Mouse (Mus musculus): ENCODE results near the gene Defa21. TPM values are rescaled to one million over a fixed set of nuclear protein-coding genes. Genes with fewer than 3 reads are reported as not detected.
"Not testable (repeated sequence)": the region's sequence is repeated elsewhere in the genome, so short reads cannot be mapped to it uniquely, and the experiment has no call there.

Defa21 gene
- not detected in 2 replicates for polyA plus RNA-seq (2012; ENCODE audit: insufficient read depth, insufficient read length, missing spikeins)

- not testable (repeated sequence) for H3K27ac ChIP-seq (ENCODE audit: insufficient read depth, low read depth, low read length); H3K4me3 ChIP-seq (ENCODE audit: insufficient read depth, low read length); H3K4me1 ChIP-seq (ENCODE audit: control insufficient read depth, insufficient read depth, low read length)
Observed at GRCm38 (mm10) chr8:21025245-21025644, at the start of gene Defa21. TSS of gene Defa21 (plus strand) at chr8:21025545.

GRCm38 (mm10) chr8:20979846-20980245, 45.5 kb upstream of the Defa21 start:
- TF ChIP-seq POLR2A (IDR thresholded peaks at IDR 0.05; ENCODE audit: borderline replicate concordance, low read depth, low read length), result no peak
- Histone ChIP-seq H3K4me1 (ENCODE audit: control insufficient read depth, insufficient read depth, low read length) (no peaks in the 10 kb centered on the region), H3K27ac (ENCODE audit: insufficient read depth, low read depth, low read length) (no peak overlapping the region), H3K4me3 (ENCODE audit: insufficient read depth, low read length) (no peak overlapping the region)

- not testable (repeated sequence) for H3K27ac ChIP-seq (ENCODE audit: insufficient read depth, low read depth, low read length); H3K4me1 ChIP-seq (ENCODE audit: control insufficient read depth, insufficient read depth, low read length); H3K4me3 ChIP-seq (ENCODE audit: insufficient read depth, low read length)
Observed at GRCm38 (mm10) chr8:20994042-20994441, 31.3 kb upstream of the Defa21 start.

GRCm38 (mm10) chr8:20996776-20997175, 28.6 kb upstream of the Defa21 start:
- no peaks in the 10 kb centered on the region for H3K4me1 ChIP-seq (ENCODE audit: control insufficient read depth, insufficient read depth, low read length)
- H3K4me3 ChIP-seq (ENCODE audit: insufficient read depth, low read length), result no peak overlapping the region
- no peak overlapping the region for H3K27ac ChIP-seq (ENCODE audit: insufficient read depth, low read depth, low read length)
- TF ChIP-seq POLR2A (IDR thresholded peaks at IDR 0.05; ENCODE audit: borderline replicate concordance, low read depth, low read length) (no peak), CTCF (IDR thresholded peaks at IDR 0.05; ENCODE audit: low read depth, low read length) (no peak)

GRCm38 (mm10) chr8:20997291-20997690, 28.1 kb upstream of the Defa21 start:
- Histone ChIP-seq H3K4me3 (ENCODE audit: insufficient read depth, low read length) (no peak overlapping the region), H3K4me1 (ENCODE audit: control insufficient read depth, insufficient read depth, low read length) (no peaks in the 10 kb centered on the region), H3K27ac (ENCODE audit: insufficient read depth, low read depth, low read length) (no peak overlapping the region)
- TF ChIP-seq CTCF (IDR thresholded peaks at IDR 0.05; ENCODE audit: low read depth, low read length) (no peak), POLR2A (IDR thresholded peaks at IDR 0.05; ENCODE audit: borderline replicate concordance, low read depth, low read length) (no peak)

GRCm38 (mm10) chr8:21001171-21001570, 24.2 kb upstream of the Defa21 start:
- Histone ChIP-seq H3K4me1 (ENCODE audit: control insufficient read depth, insufficient read depth, low read length) (no peaks in the 10 kb centered on the region), H3K4me3 (ENCODE audit: insufficient read depth, low read length) (no peak overlapping the region), H3K27ac (ENCODE audit: insufficient read depth, low read depth, low read length) (no peak overlapping the region)
- peak; percentile 19; the same call in 1 of the 2 replicates for TF ChIP-seq CTCF (IDR thresholded peaks at IDR 0.05; ENCODE audit: low read depth, low read length)
- no peak for TF ChIP-seq POLR2A (IDR thresholded peaks at IDR 0.05; ENCODE audit: borderline replicate concordance, low read depth, low read length)

- Histone ChIP-seq H3K4me1 (ENCODE audit: control insufficient read depth, insufficient read depth, low read length) (no peaks in the 10 kb centered on the region), H3K27ac (ENCODE audit: insufficient read depth, low read depth, low read length) (no peak overlapping the region), H3K4me3 (ENCODE audit: insufficient read depth, low read length) (no peak overlapping the region)
- TF ChIP-seq POLR2A (IDR thresholded peaks at IDR 0.05; ENCODE audit: borderline replicate concordance, low read depth, low read length), result no peak
- TF ChIP-seq CTCF (IDR thresholded peaks at IDR 0.05; ENCODE audit: low read depth, low read length), result no peak
Observed at GRCm38 (mm10) chr8:21006801-21007200, 18.5 kb upstream of the Defa21 start.

GRCm38 (mm10) chr8:21008578-21008977, 16.8 kb upstream of the Defa21 start:
- not testable (repeated sequence) for H3K4me3 ChIP-seq (ENCODE audit: insufficient read depth, low read length); H3K27ac ChIP-seq (ENCODE audit: insufficient read depth, low read depth, low read length); H3K4me1 ChIP-seq (ENCODE audit: control insufficient read depth, insufficient read depth, low read length)

- H3K27ac ChIP-seq (ENCODE audit: insufficient read depth, low read depth, low read length); H3K4me3 ChIP-seq (ENCODE audit: insufficient read depth, low read length); H3K4me1 ChIP-seq (ENCODE audit: control insufficient read depth, insufficient read depth, low read length): not testable (repeated sequence)
Observed at GRCm38 (mm10) chr8:21010548-21010947, 14.8 kb upstream of the Defa21 start.

GRCm38 (mm10) chr8:21054747-21055146, 29.4 kb downstream of the Defa21 start, which contains the start of gene Defa23:
TSS of gene Defa23 (plus strand) at chr8:21055047.
- not testable (repeated sequence) for H3K27ac ChIP-seq (ENCODE audit: insufficient read depth, low read depth, low read length); H3K4me1 ChIP-seq (ENCODE audit: control insufficient read depth, insufficient read depth, low read length); H3K4me3 ChIP-seq (ENCODE audit: insufficient read depth, low read length)

GRCm38 (mm10) chr8:21064738-21065137, 39.4 kb downstream of the Defa21 start, which contains the start of gene Defa35:
TSS of gene Defa35 (plus strand) at chr8:21065038.
- H3K4me3 ChIP-seq (ENCODE audit: insufficient read depth, low read length); H3K4me1 ChIP-seq (ENCODE audit: control insufficient read depth, insufficient read depth, low read length); H3K27ac ChIP-seq (ENCODE audit: insufficient read depth, low read depth, low read length): not testable (repeated sequence)

Other genes starting within 250 kb of the Defa21 start
- gene Defb33, start 132.9 kb upstream of the Defa21 start, polyA plus RNA-seq (2012; ENCODE audit: insufficient read depth, insufficient read length, missing spikeins), result not detected in 2 replicates
- gene Gm15056, start 122.9 kb upstream of the Defa21 start, polyA plus RNA-seq (2012; ENCODE audit: insufficient read depth, insufficient read length, missing spikeins), result not detected in 2 replicates
- gene Gm6040, start 103.5 kb upstream of the Defa21 start, polyA plus RNA-seq (2012; ENCODE audit: insufficient read depth, insufficient read length, missing spikeins), result not detected in 2 replicates
- not detected in 2 replicates for gene AY761185, start 80.8 kb upstream of the Defa21 start, polyA plus RNA-seq (2012; ENCODE audit: insufficient read depth, insufficient read length, missing spikeins)
- gene Defa23, start 29.5 kb downstream of the Defa21 start, polyA plus RNA-seq (2012; ENCODE audit: insufficient read depth, insufficient read length, missing spikeins), result not detected in 2 replicates
- gene Defa35, start 39.5 kb downstream of the Defa21 start, polyA plus RNA-seq (2012; ENCODE audit: insufficient read depth, insufficient read length, missing spikeins), result not detected in 2 replicates
- not detected in 2 replicates for gene Defa25, start 58.9 kb downstream of the Defa21 start, polyA plus RNA-seq (2012; ENCODE audit: insufficient read depth, insufficient read length, missing spikeins)
- not detected in 2 replicates for gene Gm14851, start 70.5 kb downstream of the Defa21 start, polyA plus RNA-seq (2012; ENCODE audit: insufficient read depth, insufficient read length, missing spikeins)
- not detected in 2 replicates for gene Defa30, start 109.1 kb downstream of the Defa21 start, polyA plus RNA-seq (2012; ENCODE audit: insufficient read depth, insufficient read length, missing spikeins)
- gene Defa22, start 136.7 kb downstream of the Defa21 start, polyA plus RNA-seq (2012; ENCODE audit: insufficient read depth, insufficient read length, missing spikeins), result not detected in 2 replicates
- gene Defa31, start 166.1 kb downstream of the Defa21 start, polyA plus RNA-seq (2012; ENCODE audit: insufficient read depth, insufficient read length, missing spikeins), result not detected in 2 replicates
- gene Gm15293, start 176.0 kb downstream of the Defa21 start, polyA plus RNA-seq (2012; ENCODE audit: insufficient read depth, insufficient read length, missing spikeins), result not detected in 2 replicates
- not detected in 2 replicates for gene Gm15292, start 224.2 kb downstream of the Defa21 start, polyA plus RNA-seq (2012; ENCODE audit: insufficient read depth, insufficient read length, missing spikeins)

All from bone marrow macrophage, adult 2 months (primary cell).